Mouse (Mus musculus) urinary bladder, postnatal 14 days (tissue): ENCODE results near the gene Pygl.
"Not testable (repeated sequence)": the region's sequence is repeated elsewhere in the genome, so short reads cannot be mapped to it uniquely, and the experiment has no call there.

Experiments used
- DNase-seq: peaks from one replicate; pipeline ENCODE4 v3.0.0; 2021; ENCODE audit warnings: low spot score

The Pygl gene

GRCm38 (mm10) chr12:70157292-70158066 lies 73.8 kb downstream of the Pygl start:
- no peak for DNase-seq

GRCm38 (mm10) chr12:70156222-70156621 lies 75.1 kb downstream of the Pygl start:
- no peak for DNase-seq

GRCm38 (mm10) chr12:70153842-70154241 lies 77.4 kb downstream of the Pygl start, which contains the start of gene Abhd12b:
Abhd12b (plus strand) TSS chr12:70154142.
- DNase-seq, result no peak

- peak; percentile 29 for DNase-seq
These were observed 82.5 kb downstream of the Pygl start for GRCm38 (mm10) chr12:70148631-70149265.

- no peak for DNase-seq
These were observed 83.2 kb downstream of the Pygl start for GRCm38 (mm10) chr12:70147986-70148630.

GRCm38 (mm10) chr12:70145586-70145985 lies 85.7 kb downstream of the Pygl start:
- DNase-seq, result no peak

- DNase-seq, result peak; percentile 52
These were observed 86.4 kb downstream of the Pygl start for GRCm38 (mm10) chr12:70144637-70145448.

GRCm38 (mm10) chr12:70144106-70144587 lies 87.1 kb downstream of the Pygl start:
- not testable (repeated sequence) for DNase-seq

GRCm38 (mm10) chr12:70140993-70141576 lies 90.2 kb downstream of the Pygl start:
- no peak for DNase-seq
